Mouse (Mus musculus) retina, adult 2 months (tissue): ENCODE measurements around the gene Gfpt2.
"Not testable (repeated sequence)": the region's sequence is repeated elsewhere in the genome, so short reads cannot be mapped to it uniquely, and the experiment has no call there.

ENCODE experiments used
- DNase-seq: peaks from one replicate; pipeline ENCODE4 v3.0.0-alpha.2; 2012; ENCODE audit warnings: low read depth, low spot score

Gfpt2 gene

GRCm38 (mm10) chr11:49793131-49793530, 847 bp upstream of the Gfpt2 start:
- DNase-seq, result no peak

DNA sequence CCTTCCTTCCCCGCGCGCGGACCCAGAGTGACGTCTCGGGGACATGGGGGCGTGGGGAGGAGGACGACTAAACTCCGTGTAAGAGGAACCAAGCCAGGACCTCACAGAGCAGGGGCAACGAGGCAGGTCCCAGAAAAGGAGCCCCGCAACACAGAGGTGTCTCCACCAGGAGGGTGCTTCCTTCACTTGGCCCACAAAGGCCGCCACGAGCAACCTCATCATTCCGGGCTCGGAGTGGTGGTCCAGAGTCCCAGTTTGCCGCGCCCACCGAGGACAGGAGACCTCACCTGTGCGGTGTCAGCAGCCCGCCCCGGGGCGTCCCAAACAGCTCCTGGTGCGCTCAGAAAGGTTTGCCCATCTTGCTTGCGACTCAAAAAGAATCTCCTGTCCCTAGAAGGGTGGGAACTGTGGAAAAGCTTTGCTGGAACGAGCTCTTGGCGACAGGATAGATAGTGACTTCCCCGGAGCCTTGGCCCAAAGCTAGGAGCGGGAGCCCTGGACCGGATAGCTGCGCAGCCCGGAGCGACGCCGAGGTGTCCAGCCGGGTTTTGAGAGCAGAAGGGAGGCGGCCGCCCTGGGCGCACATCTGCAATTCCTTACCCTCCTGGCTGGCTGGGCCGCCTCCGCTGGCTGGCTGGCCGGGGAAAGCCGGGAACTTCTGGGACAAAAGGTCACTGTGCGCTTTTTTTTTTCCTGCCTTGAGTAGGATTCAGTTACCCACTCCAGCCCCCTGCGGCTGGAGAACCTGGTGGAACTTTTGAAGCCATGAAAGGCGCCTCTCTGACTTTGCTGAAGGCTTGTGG, 565 bp downstream of the Gfpt2 start:
- DNase-seq, result no peak

- no peak for DNase-seq
Observed at GRCm38 (mm10) chr11:49798931-49799330, 5.0 kb downstream of the Gfpt2 start.

GRCm38 (mm10) chr11:49801516-49801915, 7.5 kb downstream of the Gfpt2 start:
- DNase-seq, result no peak

- DNase-seq, result no peak
Observed at GRCm38 (mm10) chr11:49803801-49804200, 9.8 kb downstream of the Gfpt2 start.

DNA sequence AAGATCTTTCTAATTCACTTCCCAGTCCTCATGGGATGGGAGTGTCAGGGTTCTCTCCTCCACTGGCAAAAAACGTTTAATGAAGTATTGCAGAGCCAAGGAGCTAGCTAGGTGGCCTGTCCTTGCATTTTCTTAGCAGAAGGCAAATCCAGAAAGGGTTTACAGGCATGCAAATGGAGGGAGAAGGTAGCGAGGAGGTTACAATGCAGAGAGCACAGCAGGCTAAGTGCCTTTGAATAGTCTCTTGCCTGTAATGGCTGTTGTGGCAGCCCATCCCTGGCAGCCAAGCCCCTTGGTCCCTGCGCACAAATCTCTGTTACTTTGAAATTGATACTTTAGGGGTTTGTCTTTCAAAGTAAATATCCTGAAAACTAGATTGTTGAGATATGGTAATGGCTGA, 12.2 kb downstream of the Gfpt2 start:
- DNase-seq, result no peak

DNA sequence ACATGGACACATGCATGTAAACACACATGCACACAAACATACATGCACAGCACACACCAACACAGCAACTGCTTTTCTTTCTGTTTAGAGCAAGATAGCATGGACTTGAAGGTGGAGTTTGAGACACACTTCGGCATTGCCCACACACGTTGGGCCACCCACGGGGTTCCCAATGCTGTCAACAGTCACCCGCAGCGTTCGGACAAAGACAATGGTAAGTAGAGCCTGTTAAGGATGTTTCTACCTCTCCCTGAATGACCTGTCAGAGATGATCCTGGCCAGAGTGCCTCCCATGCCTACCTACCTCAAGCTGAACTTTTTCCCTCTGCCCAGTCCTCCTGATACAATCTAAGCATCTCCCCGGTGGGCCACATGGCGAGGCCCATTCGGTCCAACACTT, 15.0 kb downstream of the Gfpt2 start:
- no peak for DNase-seq

DNA sequence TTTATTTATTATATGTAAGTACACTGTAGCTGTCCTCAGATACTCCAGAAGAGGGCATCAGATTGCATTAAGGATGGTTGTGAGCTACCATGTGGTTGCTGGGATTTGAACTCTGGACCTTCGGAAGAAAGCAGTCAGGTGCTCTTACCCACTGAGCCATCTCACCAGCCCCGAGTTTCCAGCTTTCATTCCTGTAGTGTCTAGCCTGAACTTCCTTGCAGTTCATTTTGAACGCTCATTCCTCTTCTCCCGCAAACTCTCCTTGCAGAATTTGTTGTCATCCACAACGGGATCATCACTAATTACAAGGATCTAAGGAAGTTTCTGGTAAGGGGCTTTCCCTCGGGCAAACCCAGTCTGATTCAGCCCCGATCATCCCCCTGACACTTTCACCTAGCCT, 16.7 kb downstream of the Gfpt2 start:
- not testable (repeated sequence) for DNase-seq

- no peak for DNase-seq
Observed at GRCm38 (mm10) chr11:49811099-49811541, 17.1 kb downstream of the Gfpt2 start.

GRCm38 (mm10) chr11:49811879-49812278, 17.9 kb downstream of the Gfpt2 start:
- no peak for DNase-seq

GRCm38 (mm10) chr11:49818869-49819566, 25.0 kb downstream of the Gfpt2 start:
- no peak for DNase-seq

DNA sequence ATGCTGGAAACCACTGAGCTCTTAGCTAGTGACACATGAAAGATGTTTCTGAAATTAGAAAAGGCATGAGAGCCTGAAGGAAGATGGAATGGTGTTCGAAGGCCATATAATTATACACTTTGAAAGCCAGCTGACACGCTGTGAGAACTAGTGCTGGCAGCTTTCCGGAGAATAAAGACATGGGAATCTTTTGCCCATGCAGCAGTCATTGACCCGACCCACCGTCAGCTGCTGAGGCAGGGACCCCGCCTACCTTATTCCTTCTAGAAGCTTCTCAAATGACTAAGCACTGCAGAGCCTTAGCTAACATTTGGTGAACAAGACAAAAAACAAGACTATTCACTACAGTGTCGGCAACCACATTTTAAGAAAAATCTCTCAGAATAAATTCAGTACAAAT, 25.7 kb downstream of the Gfpt2 start:
- DNase-seq, result no peak

GRCm38 (mm10) chr11:49820928-49821327, 26.9 kb downstream of the Gfpt2 start:
- DNase-seq, result no peak

GRCm38 (mm10) chr11:49821546-49821945, 27.6 kb downstream of the Gfpt2 start:
- DNase-seq, result no peak

DNA sequence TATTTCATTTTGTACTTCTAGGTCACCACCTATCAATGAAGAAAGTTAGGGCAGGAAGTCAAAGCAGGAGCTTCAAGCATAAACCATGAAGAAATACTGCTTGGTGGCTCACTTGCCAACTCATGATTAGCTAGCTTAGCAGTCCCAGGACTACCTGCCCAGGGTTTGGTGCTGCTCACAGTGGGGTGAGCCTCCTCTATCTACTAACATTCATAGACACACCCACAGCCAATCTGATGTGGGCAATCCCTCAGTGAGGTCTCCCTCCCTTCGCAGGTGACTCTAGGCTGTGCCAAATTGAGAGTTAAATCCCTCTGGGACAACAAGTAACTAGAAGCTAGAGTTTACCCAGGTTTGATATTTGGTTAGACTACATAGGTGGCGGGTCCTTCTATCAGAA, 28.4 kb downstream of the Gfpt2 start:
- DNase-seq, result no peak

DNA sequence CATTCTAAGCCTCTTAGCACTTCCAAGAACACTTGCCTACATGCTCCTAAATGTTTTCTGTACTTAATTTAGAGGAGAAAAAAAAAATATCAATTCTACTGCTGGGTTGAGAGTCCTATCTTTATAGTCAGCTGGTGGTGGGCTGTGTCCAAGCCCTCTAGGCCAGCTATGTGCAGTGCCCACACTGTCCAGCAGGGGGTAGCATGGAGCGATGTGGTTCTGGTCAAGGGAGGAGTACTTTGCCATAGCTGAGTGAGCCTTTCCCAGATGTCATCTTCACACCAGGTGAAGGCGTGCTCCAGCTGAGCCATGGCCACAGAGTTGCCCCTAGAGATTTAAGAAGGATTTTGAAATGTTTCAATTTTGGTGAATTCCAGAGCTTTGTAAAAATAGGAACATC, 30.9 kb downstream of the Gfpt2 start:
- DNase-seq, result no peak

GRCm38 (mm10) chr11:49827243-49827642, 33.3 kb downstream of the Gfpt2 start:
- no peak for DNase-seq

- DNase-seq, result no peak
Observed at GRCm38 (mm10) chr11:49829176-49829745, 35.3 kb downstream of the Gfpt2 start.

- no peak for DNase-seq
Observed at GRCm38 (mm10) chr11:49831980-49832379, 38.0 kb downstream of the Gfpt2 start.

DNA sequence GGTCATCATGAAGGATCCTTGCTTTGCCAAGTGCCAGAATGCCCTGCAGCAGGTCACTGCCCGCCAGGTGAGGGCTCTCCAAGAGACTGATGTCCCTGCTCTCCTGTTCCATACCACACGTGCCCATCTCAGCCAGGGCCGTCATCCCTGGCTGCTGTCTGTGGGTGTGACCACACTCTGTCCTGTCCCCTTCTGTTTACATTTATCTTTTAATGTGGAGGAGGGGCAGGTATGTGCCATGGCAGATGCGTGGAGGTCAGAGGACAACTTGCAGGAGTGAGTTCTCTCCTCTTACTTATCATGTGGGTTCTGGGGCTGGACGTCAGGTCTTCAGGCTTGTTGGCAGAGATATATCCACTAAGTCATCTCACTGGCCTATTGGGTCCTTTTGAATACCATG, 39.0 kb downstream of the Gfpt2 start:
- DNase-seq, result no peak

- no peak for DNase-seq
Observed at GRCm38 (mm10) chr11:49834248-49834647, 40.3 kb downstream of the Gfpt2 start.

DNA sequence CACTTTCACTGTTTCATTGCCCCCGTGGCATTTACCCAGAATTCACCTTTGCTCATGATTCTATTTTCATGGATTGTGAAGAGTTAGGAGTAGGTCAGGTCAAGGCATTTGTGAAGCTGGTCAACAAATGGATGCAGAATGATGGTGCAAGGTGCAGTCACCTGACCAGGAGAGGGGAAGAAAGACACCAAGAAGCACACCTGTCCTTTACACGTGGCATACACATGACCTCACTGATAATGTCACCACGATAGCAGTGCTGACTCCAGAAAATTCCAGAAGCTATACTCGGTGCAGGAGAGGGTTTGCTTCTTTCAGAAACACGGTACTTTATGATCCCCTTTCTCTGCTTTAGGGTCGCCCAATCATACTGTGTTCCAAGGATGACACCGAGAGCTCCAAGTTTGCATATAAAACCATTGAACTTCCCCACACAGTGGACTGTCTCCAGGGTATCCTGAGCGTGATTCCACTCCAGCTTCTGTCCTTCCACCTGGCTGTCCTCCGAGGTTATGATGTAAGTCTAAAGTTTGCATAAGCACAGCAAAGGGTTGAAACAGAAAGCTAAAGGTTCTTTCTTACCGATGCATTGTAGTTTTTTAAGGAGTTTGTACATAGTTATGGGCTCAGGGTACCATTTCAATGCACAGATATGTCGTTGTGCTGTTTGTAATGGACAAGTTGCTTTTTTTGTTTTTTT, 41.4 kb downstream of the Gfpt2 start:
- no peak for DNase-seq
